8 mouse cellular contexts compared by ENCODE assay signal in the genomic region with DNA sequence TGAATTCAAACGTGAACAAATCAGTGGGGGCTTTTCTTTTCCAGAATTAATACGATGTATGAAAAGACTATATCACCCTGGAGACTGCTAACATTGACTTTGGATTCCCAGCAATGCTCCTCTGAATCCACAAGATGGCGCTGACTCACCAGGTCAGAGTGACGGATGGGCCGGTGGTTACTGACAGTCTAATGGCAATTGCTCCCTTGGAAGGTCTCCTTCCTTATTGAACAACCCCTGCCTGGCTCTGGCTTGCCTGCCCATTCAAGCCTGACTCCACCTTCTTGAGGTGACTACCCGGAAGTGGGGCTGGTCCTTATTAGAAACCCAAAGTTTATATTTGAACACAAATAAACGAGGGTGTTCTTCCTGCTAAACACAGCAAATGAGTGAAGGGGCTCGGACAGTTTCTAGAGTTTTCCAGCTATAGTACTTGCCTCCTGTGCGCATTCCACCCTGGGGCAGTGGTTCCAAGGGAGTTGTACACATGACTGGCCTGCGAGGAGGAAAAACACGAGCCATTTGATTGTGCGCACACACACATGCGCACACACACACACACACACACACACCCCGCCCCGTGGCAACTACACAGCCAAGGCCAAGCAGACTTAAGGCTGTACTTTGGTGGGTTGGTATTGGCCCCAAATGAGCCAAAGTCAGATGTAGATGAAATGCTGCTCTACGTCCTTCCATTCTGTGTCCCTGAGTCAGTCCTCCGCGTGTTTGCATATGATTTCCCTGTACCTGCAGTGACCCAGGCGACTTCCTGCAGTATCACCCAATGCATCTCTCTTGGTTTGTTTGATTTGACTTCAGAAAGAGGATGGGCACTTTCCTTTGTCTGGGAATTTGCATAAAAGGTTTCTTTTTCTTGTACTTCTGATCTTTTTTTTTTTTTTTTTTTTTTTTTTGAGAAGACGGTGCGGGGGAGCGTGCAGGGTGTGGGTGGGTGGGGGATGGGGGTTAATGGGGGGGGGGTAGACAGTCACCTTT. TPM values are rescaled to one million over a fixed set of nuclear protein-coding genes. Genes with fewer than 3 reads are reported as not detected.
A peak's percentile ranks its signal among the peaks of the same experiment; 100 is the strongest.
DNase-seq lines count a peak whose midpoint lies in the region; TF ChIP-seq lines count a peak whose summit lies in the region.

No protein-coding gene starts in this region.

- in situ Hi-C loops in CH12.LX (cut with MboI; ENCODE audit: low pct_ligation_motif_present, low pct_unique_long_range_greater_than_20kb, low sequenced_read_pairs) = no loop called here

- dilution Hi-C loops in CH12.LX (cut with MboI; ENCODE audit: extremely low pct_ligation_motif_present, extremely low pct_unique_long_range_greater_than_20kb, low sequenced_read_pairs) = no loop called here

- H3K27ac ChIP-seq in CH12.LX (ENCODE audit: insufficient read depth, low read depth) = no peak overlapping the region
- H3K27ac ChIP-seq in small intestine, adult 2 months (ENCODE audit: insufficient read depth, low read depth, low read length) = peak overlapping the region; percentile 79

- no peaks in the 10 kb centered on the region for H3K27me3 ChIP-seq in CH12.LX (replicated peaks)
- no peaks in the 10 kb centered on the region for H3K27me3 ChIP-seq in small intestine, adult 2 months (ENCODE audit: control insufficient read depth, insufficient read depth, low read length)

- H3K79me2 ChIP-seq in CH12.LX (replicated peaks; ENCODE audit: control insufficient read depth, extremely low read depth, insufficient read depth, poor library complexity, severe bottlenecking) = no peaks in the 10 kb centered on the region

- H3K36me3 ChIP-seq in CH12.LX (replicated peaks in 1 of 2; ENCODE audit: control insufficient read depth in 1 of 2, insufficient read depth in 1 of 2, low read length in 1 of 2) = peaks cover 3 to 11% of the 10 kb centered on the region in 2 experiments
- H3K36me3 ChIP-seq in small intestine, adult 2 months (ENCODE audit: control insufficient read depth, insufficient read depth, low read length) = peaks cover 7% of the 10 kb centered on the region

- H3K9ac ChIP-seq in CH12.LX (ENCODE audit: insufficient read depth, low read depth) = no peak overlapping the region

- no peak for TF ChIP-seq EP300 in CH12.LX (IDR thresholded peaks at IDR 0.05; ENCODE audit: low read length)

- H3K9me3 ChIP-seq in CH12.LX (replicated peaks; ENCODE audit: low read length) = peaks cover 9% of the 10 kb centered on the region

- peak; percentile 91 for TF ChIP-seq RAD21 in CH12.LX (IDR thresholded peaks at IDR 0.05; ENCODE audit: low read depth, low read length)

- DNase-seq in cerebellum, adult 11 months = peak; percentile 32
- no peak for DNase-seq in cerebellum, adult 11-12 months
- DNase-seq in CH12.LX (ENCODE audit: extremely low read depth) = peak; percentile 68
- peak; percentile 65 for DNase-seq in cerebellum, adult 9-10 months
- peak; percentile 62 for DNase-seq in heart, postnatal 4 days
- DNase-seq in kidney, postnatal 4 days = peak; percentile 62 to 68
- DNase-seq in lung, postnatal 4 days = peak; percentile 45 to 71

- H3K4me1 ChIP-seq in CH12.LX (ENCODE audit: control insufficient read depth in 1 of 2, insufficient read depth in 2 of 2) = peaks cover 6 to 11% of the 10 kb centered on the region in 2 experiments
- peaks cover 6% of the 10 kb centered on the region; the same call in 1 of the 2 replicates for H3K4me1 ChIP-seq in small intestine, adult 2 months (ENCODE audit: control insufficient read depth, insufficient read depth, insufficient read length, low read length)

- TF ChIP-seq CTCF in CH12.LX (conservative IDR thresholded peaks at IDR 0.05 in 1 of 2, IDR thresholded peaks at IDR 0.05 in 1 of 2; ENCODE audit: low read depth in 2 of 2, low read length in 2 of 2) = peak; percentile 71 to 93
- TF ChIP-seq CTCF in small intestine, adult 2 months (IDR thresholded peaks at IDR 0.05; ENCODE audit: extremely low read depth, insufficient read length, insufficient replicate concordance, low read depth, low read length) = peak; percentile 92

- no peak for TF ChIP-seq POLR2A in CH12.LX (IDR thresholded peaks at IDR 0.05; ENCODE audit: low read depth, low read length)
- TF ChIP-seq POLR2A in small intestine, adult 2 months (IDR thresholded peaks at IDR 0.05; ENCODE audit: low read depth, low read length) = no peak

- peak overlapping the region; percentile 8; the same call in 1 of the 2 replicates for H3K4me2 ChIP-seq in CH12.LX (ENCODE audit: insufficient read depth, low read depth, poor library complexity, severe bottlenecking)

- H3K4me3 ChIP-seq in CH12.LX (replicated peaks in 1 of 3; ENCODE audit: low read depth in 2 of 3, low read length in 2 of 3, poor library complexity in 1 of 3) = no peak overlapping the region
- peak overlapping the region; percentile 31 for H3K4me3 ChIP-seq in small intestine, adult 2 months (ENCODE audit: low read depth, low read length)

- 25% methylated on average over 21 of the region's 22 CpGs for WGBS in small intestine, adult 2 months

TF ChIP-seq in CH12.LX, 34 proteins besides CTCF, POLR2A, EP300 and RAD21:
- TF ChIP-seq ZMIZ1 (IDR thresholded peaks at IDR 0.05; ENCODE audit: low read depth, low read length) (no peak), SMC3 (IDR thresholded peaks at IDR 0.05; ENCODE audit: low read depth, low read length) (peak; percentile 82), MAZ (IDR thresholded peaks at IDR 0.05; ENCODE audit: low read depth, low read length) (no peak), USF2 (conservative IDR thresholded peaks at IDR 0.05; ENCODE audit: low read depth, low read length) (no peak), ETS1 (conservative IDR thresholded peaks at IDR 0.05; ENCODE audit: low read depth, low read length) (no peak), MXI1 (IDR thresholded peaks at IDR 0.05; ENCODE audit: low read depth, low read length) (no peak), KAT2A (IDR thresholded peaks at IDR 0.05; ENCODE audit: insufficient replicate concordance, low read length) (no peak), CHD2 (IDR thresholded peaks at IDR 0.05; ENCODE audit: low read length) (no peak), NELFE (IDR thresholded peaks at IDR 0.05; ENCODE audit: low read depth, low read length) (no peak), ZNF384 (IDR thresholded peaks at IDR 0.05; ENCODE audit: low read depth, low read length) (peak; percentile 84), ELF1 (IDR thresholded peaks at IDR 0.05; ENCODE audit: low read depth, low read length) (peak; percentile 70), CHD1 (IDR thresholded peaks at IDR 0.05; ENCODE audit: low read depth, low read length) (no peak), ZC3H11A (IDR thresholded peaks at IDR 0.05; ENCODE audit: low read depth, low read length) (no peak)

RNA-seq across cellular contexts. Expression of a gene that starts 15.4 kb away (rescaled TPM):
- total RNA-seq in CH12.LX (2012; rRNA removed) = 47.6 and 50.6 TPM in 2 replicates
- total RNA-seq in CH12.LX (2014; rRNA removed) = 46.7 and 47.5 TPM in 2 replicates
- 31.4 and 33.1 TPM in 2 replicates for polyA plus RNA-seq in CH12.LX (2012; ENCODE audit: insufficient read length, low read depth)
- 10 to 100 TPM; 41.6 to 44.4 TPM for total RNA-seq in heart, postnatal 4 days (2021)
- 26.7 and 43.3 TPM in 2 replicates for polyA plus RNA-seq in small intestine, adult 2 months (2012; rRNA removed)

RNA-seq across cellular contexts. Expression of a gene that starts 17.7 kb away (rescaled TPM):
- not detected in 2 replicates for total RNA-seq in CH12.LX (2012; rRNA removed)
- not detected in 2 replicates for total RNA-seq in CH12.LX (2014; rRNA removed)
- 0.07 and 0.08 TPM in 2 replicates for polyA plus RNA-seq in CH12.LX (2012; ENCODE audit: insufficient read length, low read depth)
- 10 to 100 TPM; 42.1 to 45.9 TPM for total RNA-seq in heart, postnatal 4 days (2021)
- polyA plus RNA-seq in small intestine, adult 2 months (2012; rRNA removed) = 37.1 and 104 TPM in 2 replicates

Comparison
In these comparisons a context has a peak if more than half of its experiments do, and no peak if none do; other contexts are left out.
1. RNA of a gene that starts 17.7 kb away (total RNA-seq): 42.1 to 45.9 TPM in heart, postnatal 4 days; not detected in CH12.LX; every median in the first group is over 10 times any median in the second.